Comparison of ENCODE assay signal across 28 mouse cellular contexts in the genomic region with DNA sequence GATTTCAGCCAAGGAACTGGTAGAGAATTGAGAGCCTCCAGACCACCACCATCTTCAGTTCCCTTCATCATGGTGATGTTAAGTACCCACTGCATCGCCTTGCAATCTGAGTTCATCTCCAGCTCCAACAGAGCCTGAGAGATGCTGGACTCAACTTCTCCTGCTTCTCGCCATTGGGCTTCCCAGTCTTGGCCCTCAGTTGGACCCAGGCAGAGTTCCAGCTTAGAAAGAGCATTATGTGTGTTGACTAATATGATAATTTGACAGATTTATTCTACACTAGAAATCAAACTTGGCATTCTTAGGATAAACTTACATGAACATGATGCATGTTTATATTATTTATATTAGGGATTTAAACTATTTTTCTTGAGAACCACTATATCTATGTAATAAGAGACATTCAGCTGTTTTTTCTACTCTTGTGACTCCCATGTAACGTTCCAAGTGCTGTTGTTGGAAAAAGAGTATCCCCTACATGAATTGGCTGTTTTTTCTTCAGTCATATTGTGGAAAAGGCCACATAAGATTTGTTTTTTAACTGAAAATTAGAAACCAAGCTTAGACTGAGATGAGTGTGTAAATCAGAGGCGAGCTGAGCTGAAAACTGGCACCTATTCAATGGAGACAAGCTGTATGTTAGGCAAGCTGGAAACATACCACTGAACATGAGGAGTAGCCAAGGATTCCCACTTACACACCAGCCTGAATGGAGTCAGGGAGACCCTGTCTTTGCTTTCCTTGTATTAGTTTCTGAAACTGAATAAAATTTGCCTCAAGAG.
DNase-seq lines count a peak whose midpoint lies in the region; ATAC-seq and TF ChIP-seq lines count a peak whose summit lies in the region.
"Had no signal": no experiment of that assay in that cellular context is flagged by ENCODE, and none has a peak within 500 bp of the region (broad histone marks: within the 10 kb centered on the region; RNA-seq: fewer than 3 reads in every experiment).

No protein-coding gene starts in this region.

- H3K27me3 ChIP-seq in forebrain, postnatal 0 days (ENCODE audit: insufficient read depth, low read length): no peaks in the 10 kb centered on the region
- no peaks in the 10 kb centered on the region for H3K27me3 ChIP-seq in forebrain, embryonic 12.5 days
- H3K27me3 ChIP-seq in lung, embryonic 16.5 days (ENCODE audit: control insufficient read depth, insufficient read depth, low read depth, low read length): no peaks in the 10 kb centered on the region
- H3K27me3 ChIP-seq: CH12.LX; embryonic facial prominence, embryonic 13.5 days; forebrain, embryonic 13.5 days; hindbrain, embryonic 12.5 days; hindbrain, embryonic 15.5 days had no signal

- no peaks in the 10 kb centered on the region for H3K4me1 ChIP-seq in forebrain, postnatal 0 days (ENCODE audit: insufficient read depth)
- H3K4me1 ChIP-seq in forebrain, embryonic 12.5 days: no peaks in the 10 kb centered on the region
- no peaks in the 10 kb centered on the region; the same call in 1 of the 2 replicates for H3K4me1 ChIP-seq in lung, embryonic 16.5 days (replicated peaks; ENCODE audit: control insufficient read depth, insufficient read depth, low read length)
- no peaks in the 10 kb centered on the region for H3K4me1 ChIP-seq in lung, adult 2 months (ENCODE audit: control insufficient read depth, insufficient read depth, low read length)
- H3K4me1 ChIP-seq: embryonic facial prominence, embryonic 10.5 days; embryonic facial prominence, embryonic 13.5 days; forebrain, embryonic 13.5 days; heart, embryonic 10.5 days; heart, embryonic 13.5 days; hindbrain, embryonic 12.5 days; hindbrain, embryonic 15.5 days had no signal

- TF ChIP-seq CTCF in forebrain, postnatal 0 days (IDR thresholded peaks at IDR 0.05; ENCODE audit: low read depth): no peak
- TF ChIP-seq CTCF in lung, adult 2 months (IDR thresholded peaks at IDR 0.05; ENCODE audit: insufficient read depth, low read length): no peak
- TF ChIP-seq CTCF in brain, embryonic 14.5 days (IDR thresholded peaks at IDR 0.05; ENCODE audit: borderline replicate concordance, extremely low read depth, insufficient read depth, insufficient read length): no peak

- H3K4me3 ChIP-seq in forebrain, postnatal 0 days (ENCODE audit: low read depth, low read length): no peak overlapping the region
- H3K4me3 ChIP-seq in forebrain, embryonic 12.5 days (replicated peaks): no peak overlapping the region
- H3K4me3 ChIP-seq in lung, embryonic 16.5 days (ENCODE audit: low read length): no peak overlapping the region
- no peak overlapping the region for H3K4me3 ChIP-seq in lung, adult 2 months (replicated peaks; ENCODE audit: extremely low read depth, low read depth, low read length)
- H3K4me3 ChIP-seq: embryonic facial prominence, embryonic 10.5 days; embryonic facial prominence, embryonic 13.5 days; erythroblast, embryonic 14.5 days; forebrain, embryonic 13.5 days; heart, adult 2 months; heart, embryonic 10.5 days; heart, embryonic 13.5 days; hindbrain, embryonic 12.5 days; hindbrain, embryonic 15.5 days had no signal

- H3K27ac ChIP-seq in forebrain, postnatal 0 days (ENCODE audit: low read depth, low read length): no peak overlapping the region
- H3K27ac ChIP-seq in forebrain, embryonic 12.5 days: no peak overlapping the region
- no peak overlapping the region for H3K27ac ChIP-seq in lung, embryonic 16.5 days (ENCODE audit: low read length)
- H3K27ac ChIP-seq: embryonic facial prominence, embryonic 10.5 days; embryonic facial prominence, embryonic 13.5 days; forebrain, embryonic 13.5 days; heart, adult 2 months; heart, embryonic 10.5 days; heart, embryonic 13.5 days; hindbrain, embryonic 12.5 days; hindbrain, embryonic 15.5 days had no signal

- H3K9me3 ChIP-seq in forebrain, postnatal 0 days (ENCODE audit: low read length): no peaks in the 10 kb centered on the region
- H3K9me3 ChIP-seq in forebrain, embryonic 12.5 days: no peaks in the 10 kb centered on the region
- no peaks in the 10 kb centered on the region for H3K9me3 ChIP-seq in lung, embryonic 16.5 days (ENCODE audit: control insufficient read depth, low read length)
- H3K9me3 ChIP-seq: embryonic facial prominence, embryonic 10.5 days; embryonic facial prominence, embryonic 13.5 days; forebrain, embryonic 13.5 days; G1E; heart, embryonic 10.5 days; heart, embryonic 13.5 days; hindbrain, embryonic 12.5 days; hindbrain, embryonic 15.5 days had no signal

- no peak overlapping the region for H3K9ac ChIP-seq in forebrain, postnatal 0 days
- no peak overlapping the region for H3K9ac ChIP-seq in forebrain, embryonic 12.5 days
- H3K9ac ChIP-seq in lung, embryonic 16.5 days (ENCODE audit: low read length): no peak overlapping the region
- H3K9ac ChIP-seq: embryonic facial prominence, embryonic 13.5 days; forebrain, embryonic 13.5 days; heart, embryonic 13.5 days; hindbrain, embryonic 12.5 days; hindbrain, embryonic 15.5 days had no signal

- no peak overlapping the region for H3K4me2 ChIP-seq in forebrain, postnatal 0 days (ENCODE audit: low read depth)
- no peak overlapping the region for H3K4me2 ChIP-seq in forebrain, embryonic 12.5 days
- no peak overlapping the region for H3K4me2 ChIP-seq in lung, embryonic 16.5 days (ENCODE audit: low read depth, low read length)
- H3K4me2 ChIP-seq: embryonic facial prominence, embryonic 13.5 days; forebrain, embryonic 13.5 days; heart, embryonic 13.5 days; hindbrain, embryonic 12.5 days; hindbrain, embryonic 15.5 days had no signal

- TF ChIP-seq POLR2A in lung, adult 2 months (IDR thresholded peaks at IDR 0.05; ENCODE audit: borderline replicate concordance, extremely low read depth, low read depth, low read length): no peak
- TF ChIP-seq POLR2A in brain, embryonic 14.5 days (IDR thresholded peaks at IDR 0.05; ENCODE audit: borderline replicate concordance, extremely low read depth, insufficient read depth, insufficient read length, poor library complexity, severe bottlenecking): no peak

- DNase-seq in forebrain, postnatal 0 days: peak; percentile 36
- DNase-seq in lung, adult 2 months: no peak
- peak; percentile 43 for DNase-seq in brain, embryonic 14.5 days (ENCODE audit: low read depth)
- DNase-seq: adrenal gland, adult 2 months; adrenal gland, postnatal 14 days; B cell, adult 2 months; cerebellum, adult 11-12 months; cerebellum, adult 8-10 months; cerebellum, postnatal 10 days; cerebellum, postnatal 36 days; embryo, embryonic 11 days; gastrocnemius, postnatal 10 days; gastrocnemius, postnatal 36 days; heart, adult 2 months; heart, postnatal 14 days had no signal

- ATAC-seq in forebrain, postnatal 0 days: peak; percentile 42; the same call in 1 of the 2 replicates
- ATAC-seq in forebrain, embryonic 12.5 days (ENCODE audit: low FRiP score): no peak
- ATAC-seq in lung, embryonic 16.5 days (ENCODE audit: low read depth): peak; percentile 79
- ATAC-seq in megakaryocyte progenitor cell, adult 5-6 weeks (replicated peaks; ENCODE audit: poor library complexity): no peak
- ATAC-seq: forebrain, embryonic 13.5 days had no signal

- 68% methylated on average over 4 of the region's 4 CpGs for WGBS in forebrain, postnatal 0 days
- 86% methylated on average over 4 of the region's 4 CpGs for WGBS in forebrain, embryonic 12.5 days
- WGBS in lung, embryonic 16.5 days: 49% methylated on average over 4 of the region's 4 CpGs
- WGBS in lung, adult 2 months: 58% methylated on average over 4 of the region's 4 CpGs

- no peaks in the 10 kb centered on the region for H3K36me3 ChIP-seq in forebrain, postnatal 0 days (ENCODE audit: insufficient read depth)
- no peaks in the 10 kb centered on the region for H3K36me3 ChIP-seq in forebrain, embryonic 12.5 days (replicated peaks)
- H3K36me3 ChIP-seq in lung, embryonic 16.5 days (ENCODE audit: control insufficient read depth, insufficient read depth, low read length): no peaks in the 10 kb centered on the region
- H3K36me3 ChIP-seq: embryonic facial prominence, embryonic 10.5 days; embryonic facial prominence, embryonic 13.5 days; G1E; heart, embryonic 10.5 days; heart, embryonic 13.5 days; hindbrain, embryonic 12.5 days; hindbrain, embryonic 15.5 days had no signal

Comparison
In these comparisons a context has a peak if more than half of its experiments do, and no peak if none do; other contexts are left out.
1. ATAC-seq: peak in forebrain, postnatal 0 days (single experiment) and lung, embryonic 16.5 days (single experiment); none in forebrain, embryonic 12.5 days (single experiment) and megakaryocyte progenitor cell, adult 5-6 weeks (single experiment).